Mouse (Mus musculus) MEL (cell line): ENCODE data around the gene Cdpf1. TPM values are rescaled to one million over a fixed set of nuclear protein-coding genes. Genes with fewer than 3 reads are reported as not detected.

ENCODE experiments used
- DNase-seq: peaks from one replicate; pipeline ENCODE4 v3.0.0; 2011; ENCODE audit warnings: low read depth, low spot score
- H3K27ac ChIP-seq: 2 replicates; pipeline ENCODE4 v1.5.1; 2012; ENCODE audit warnings: low read depth, mild to moderate bottlenecking, control low read depth, low read length, moderate library complexity; ENCODE audit not compliant: control insufficient read depth
- H3K27me3 ChIP-seq, 2 experiments: fragments of 150-350 bp in 1 of 2; sonication (generic) in 1 of 2; 2 replicates each; pipeline ENCODE4 v1.6.1; 2012; ENCODE audit warnings: low read length in 2 of 2, mild to moderate bottlenecking in 2 of 2, improper control_type of control experiment in 1 of 2, moderate library complexity in 1 of 2; ENCODE audit not compliant: insufficient read depth in 2 of 2, control insufficient read depth in 1 of 2
- H3K36me3 ChIP-seq, 2 experiments: 2 replicates each; pipeline ENCODE4 v1.6.1; 2012 to 2014; ENCODE audit warnings: low read length in 2 of 2, improper control_type of control experiment in 1 of 2, inconsistent platforms in 1 of 2, mild to moderate bottlenecking in 1 of 2; ENCODE audit not compliant: insufficient read depth in 2 of 2, control insufficient read depth in 1 of 2
- H3K4me1 ChIP-seq, 2 experiments: fragments of 150-350 bp in 1 of 2; sonication (generic) in 1 of 2; 2 replicates each; pipeline ENCODE4 v1.6.1; 2012; ENCODE audit warnings: low read length in 2 of 2, improper control_type of control experiment in 1 of 2, mild to moderate bottlenecking in 1 of 2; ENCODE audit not compliant: insufficient read depth in 2 of 2, control insufficient read depth in 1 of 2
- H3K4me3 ChIP-seq, 2 experiments: fragments of 150-350 bp in 1 of 2; sonication (generic) in 1 of 2; 2 replicates each; pipeline ENCODE4 v1.5.1; 2012; ENCODE audit warnings: low read depth in 2 of 2, low read length in 2 of 2, mild to moderate bottlenecking in 2 of 2, moderate library complexity in 2 of 2, control low read depth in 1 of 2, improper control_type of control experiment in 1 of 2; ENCODE audit not compliant: control insufficient read depth in 1 of 2, insufficient read depth in 1 of 2
- H3K79me2 ChIP-seq: 2 replicates; pipeline ENCODE4 v1.6.1; 2012; ENCODE audit warnings: mild to moderate bottlenecking, low read length, moderate library complexity; ENCODE audit not compliant: control insufficient read depth, poor library complexity, insufficient read depth
- H3K9ac ChIP-seq: 2 replicates; pipeline ENCODE4 v1.6.1; 2012; ENCODE audit warnings: low read depth, mild to moderate bottlenecking, control low read depth, low read length, moderate library complexity; ENCODE audit not compliant: control insufficient read depth, poor library complexity, severe bottlenecking
- H3K9me3 ChIP-seq: fragments of 150-350 bp; sonication (generic); replicated peaks from 2 replicates; pipeline ENCODE4 v1.6.1; 2012; ENCODE audit warnings: mild to moderate bottlenecking, low read length, improper control_type of control experiment, moderate library complexity; ENCODE audit not compliant: insufficient read depth
- BHLHE40 ChIP-seq: IDR thresholded peaks from 2 replicates; pipeline ENCODE4 v1.6.1; 2012; ENCODE audit warnings: low read depth, mild to moderate bottlenecking, inconsistent platforms, low read length, improper control_type of control experiment, borderline replicate concordance
- CHD1 ChIP-seq: IDR thresholded peaks from 2 replicates; pipeline ENCODE4 v1.6.1; 2012; ENCODE audit warnings: low read depth, mild to moderate bottlenecking, inconsistent platforms, low read length, improper control_type of control experiment
- CHD2 ChIP-seq: IDR thresholded peaks from 2 replicates; pipeline ENCODE4 v1.6.1; 2011; ENCODE audit warnings: low read length, improper control_type of control experiment
- E2F4 ChIP-seq: IDR thresholded peaks from 2 replicates; pipeline ENCODE4 v1.6.1; 2011; ENCODE audit warnings: low read depth, low read length, improper control_type of control experiment, borderline replicate concordance
- ELF1 ChIP-seq: IDR thresholded peaks from 2 replicates; pipeline ENCODE4 v1.6.1; 2014; ENCODE audit warnings: low read depth, mild to moderate bottlenecking, inconsistent platforms, low read length, improper control_type of control experiment, moderate library complexity
- ETS1 ChIP-seq: IDR thresholded peaks from 2 replicates; pipeline ENCODE4 v1.6.1; 2012; ENCODE audit warnings: low read depth, mild to moderate bottlenecking, inconsistent platforms, low read length, improper control_type of control experiment, moderate library complexity
- GABPA ChIP-seq: IDR thresholded peaks from 2 replicates; pipeline ENCODE4 v1.6.1; 2012; ENCODE audit warnings: low read depth, mild to moderate bottlenecking, inconsistent platforms, low read length, improper control_type of control experiment, moderate library complexity
- GATA1 ChIP-seq: IDR thresholded peaks from 2 replicates; pipeline ENCODE4 v1.6.1; 2011; ENCODE audit warnings: low read depth, low read length, improper control_type of control experiment
- HCFC1 ChIP-seq: IDR thresholded peaks from 2 replicates; pipeline ENCODE4 v1.6.1; 2012; ENCODE audit warnings: low read depth, mild to moderate bottlenecking, inconsistent platforms, low read length, improper control_type of control experiment, moderate library complexity
- JUND ChIP-seq: IDR thresholded peaks from 2 replicates; pipeline ENCODE4 v1.6.1; 2011; ENCODE audit warnings: low read depth, mild to moderate bottlenecking, improper control_type of control experiment, low read length
- KAT2A ChIP-seq: conservative IDR thresholded peaks from 2 replicates; pipeline ENCODE4 v1.6.1; 2012; ENCODE audit warnings: low read depth, low read length, improper control_type of control experiment, inconsistent platforms
- MAFK ChIP-seq: IDR thresholded peaks from 2 replicates; pipeline ENCODE4 v1.6.1; 2011; ENCODE audit warnings: low read depth, mild to moderate bottlenecking, low read length, improper control_type of control experiment, borderline replicate concordance
- MAX ChIP-seq: IDR thresholded peaks from 2 replicates; pipeline ENCODE4 v1.6.1; 2011; ENCODE audit warnings: low read length, improper control_type of control experiment
- MAZ ChIP-seq: IDR thresholded peaks from 2 replicates; pipeline ENCODE4 v1.6.1; 2012; ENCODE audit warnings: low read depth, mild to moderate bottlenecking, inconsistent platforms, low read length, improper control_type of control experiment
- MEF2A ChIP-seq: IDR thresholded peaks from 2 replicates; pipeline ENCODE4 v1.6.1; 2014; ENCODE audit warnings: low read depth, mild to moderate bottlenecking, inconsistent platforms, low read length, improper control_type of control experiment; ENCODE audit not compliant: poor library complexity, insufficient replicate concordance, severe bottlenecking; ENCODE audit errors: extremely low read depth
- MXI1 ChIP-seq: IDR thresholded peaks from 2 replicates; pipeline ENCODE4 v1.6.1; 2011; ENCODE audit warnings: mild to moderate bottlenecking, low read depth, low read length, improper control_type of control experiment
- MYC ChIP-seq: IDR thresholded peaks from 2 replicates; pipeline ENCODE4 v1.6.1; 2011; ENCODE audit warnings: low read depth, mild to moderate bottlenecking, low read length, improper control_type of control experiment, moderate library complexity
- NELFE ChIP-seq: IDR thresholded peaks from 2 replicates; pipeline ENCODE4 v1.6.1; 2011; ENCODE audit warnings: low read depth, low read length, improper control_type of control experiment
- NRF1 ChIP-seq: IDR thresholded peaks from 2 replicates; pipeline ENCODE4 v1.6.1; 2014; ENCODE audit warnings: low read depth, mild to moderate bottlenecking, inconsistent platforms, low read length, improper control_type of control experiment, moderate library complexity; ENCODE audit not compliant: poor library complexity, insufficient read depth, severe bottlenecking
- POLR2A ChIP-seq, 2 experiments: IDR thresholded peaks; 2 replicates each; pipeline ENCODE4 v1.6.1; 2011 to 2012; ENCODE audit warnings: low read length in 2 of 2, mild to moderate bottlenecking in 2 of 2, control low read depth in 1 of 2, improper control_type of control experiment in 1 of 2, low read depth in 1 of 2, moderate library complexity in 1 of 2; ENCODE audit not compliant: control insufficient read depth in 1 of 2, insufficient read depth in 1 of 2, poor library complexity in 1 of 2
- POLR2AphosphoS2 ChIP-seq: IDR thresholded peaks from 2 replicates; pipeline ENCODE4 v1.6.1; 2011; ENCODE audit warnings: low read length, improper control_type of control experiment
- RCOR1 ChIP-seq: IDR thresholded peaks from 2 replicates; pipeline ENCODE4 v1.6.1; 2012; ENCODE audit warnings: low read depth, mild to moderate bottlenecking, inconsistent platforms, low read length, improper control_type of control experiment
- SIN3A ChIP-seq: IDR thresholded peaks from 2 replicates; pipeline ENCODE4 v1.6.1; 2012; ENCODE audit warnings: low read length, improper control_type of control experiment, inconsistent platforms
- TAL1 ChIP-seq: IDR thresholded peaks from 2 replicates; pipeline ENCODE4 v1.6.1; 2012; ENCODE audit warnings: mild to moderate bottlenecking, inconsistent platforms, low read length, moderate library complexity, mixed read lengths
- TBP ChIP-seq: IDR thresholded peaks from 2 replicates; pipeline ENCODE4 v1.8.0; 2011; ENCODE audit warnings: low read depth, low read length, improper control_type of control experiment
- TCF12 ChIP-seq: IDR thresholded peaks from 2 replicates; pipeline ENCODE4 v1.6.1; 2014; ENCODE audit warnings: low read depth, mild to moderate bottlenecking, inconsistent platforms, low read length, improper control_type of control experiment, moderate library complexity
- UBTF ChIP-seq: IDR thresholded peaks from 2 replicates; pipeline ENCODE4 v1.6.1; 2012; ENCODE audit warnings: low read depth, mild to moderate bottlenecking, inconsistent platforms, low read length, improper control_type of control experiment, moderate library complexity, borderline replicate concordance; ENCODE audit not compliant: insufficient read depth
- USF1 ChIP-seq: IDR thresholded peaks from 2 replicates; pipeline ENCODE4 v1.6.1; 2014; ENCODE audit warnings: low read depth, mild to moderate bottlenecking, inconsistent platforms, low read length, improper control_type of control experiment, moderate library complexity
- USF2 ChIP-seq, 2 experiments: IDR thresholded peaks; 2 replicates each; pipeline ENCODE4 v1.6.1; 2011 to 2012; ENCODE audit warnings: improper control_type of control experiment in 2 of 2, low read length in 2 of 2, borderline replicate concordance in 1 of 2, inconsistent platforms in 1 of 2, low read depth in 1 of 2, mild to moderate bottlenecking in 1 of 2; ENCODE audit not compliant: insufficient read depth in 1 of 2
- ZKSCAN1 ChIP-seq: IDR thresholded peaks from 2 replicates; pipeline ENCODE4 v1.6.1; 2012; ENCODE audit warnings: low read depth, mild to moderate bottlenecking, inconsistent platforms, low read length, improper control_type of control experiment, moderate library complexity
- ZMIZ1 ChIP-seq: IDR thresholded peaks from 2 replicates; pipeline ENCODE4 v1.6.1; 2012; ENCODE audit warnings: low read depth, mild to moderate bottlenecking, inconsistent platforms, low read length, improper control_type of control experiment, moderate library complexity
- ZNF384 ChIP-seq: IDR thresholded peaks from 2 replicates; pipeline ENCODE4 v1.6.1; 2012; ENCODE audit warnings: low read depth, mild to moderate bottlenecking, inconsistent platforms, low read length, improper control_type of control experiment
- polyA plus RNA-seq, 2 experiments: library from polyadenylated mRNA; stranded (reverse) in 1 of 2; unstranded in 1 of 2; fragments of >175 nt in 1 of 2; fragments of >200 nt in 1 of 2; gene quantifications; 2 replicates each; pipeline versions ENCODE4 v1.2.1 to v1.2.4; 2012; ENCODE audit warnings: low replicate concordance in 2 of 2, low read depth in 1 of 2; ENCODE audit not compliant: insufficient read length in 2 of 2, insufficient read depth in 1 of 2, missing spikeins in 1 of 2
- total RNA-seq: library from RNA; depleted of rRNA; stranded (reverse); fragments of 300-350 nt; gene quantifications from 2 replicates; pipeline ENCODE4 v1.2.3, GENCODE M21; 2012

The Cdpf1 gene
- total and polyA plus RNA-seq, 3 experiments, result 30.5 to 44.0 TPM; not detected in 1

DNA sequence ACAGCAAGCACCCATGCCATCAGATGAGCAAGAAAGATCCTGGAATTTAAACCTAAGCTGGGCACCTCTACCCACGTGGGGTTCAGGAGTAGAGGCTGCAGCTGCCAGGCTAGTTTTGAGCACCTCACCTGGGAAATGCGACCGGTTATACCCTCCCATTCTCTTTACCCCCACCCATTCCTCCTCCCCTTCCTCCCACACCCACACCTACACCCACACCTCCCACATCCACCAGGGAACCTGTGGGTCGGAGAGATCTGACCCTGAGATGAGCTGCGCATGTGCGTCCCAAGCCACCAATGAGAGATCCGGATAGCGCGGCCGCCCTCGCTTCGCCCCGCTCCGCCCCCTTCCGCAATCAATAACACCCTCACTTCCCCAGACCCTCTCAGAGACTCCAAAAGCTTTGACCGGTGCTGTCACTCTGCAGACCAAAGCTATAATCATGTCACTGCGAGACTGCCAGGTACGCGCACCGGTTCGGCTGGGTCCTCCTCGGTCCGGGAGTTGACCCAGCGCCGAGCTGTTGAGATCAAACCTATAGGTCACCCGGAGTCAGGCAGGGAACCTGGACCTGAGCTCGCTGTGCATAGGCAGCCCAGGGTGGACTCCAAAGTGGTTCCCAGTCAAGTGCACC is 20.6 kb upstream of the Cdpf1 start, which contains the start of gene Ttc38:
Gene Ttc38 (plus strand): TSS at position 353 of the 637 bp plus-strand sequence.
- TF ChIP-seq CHD2 (no peak), UBTF (no peak), TBP (peak; percentile 85), NELFE (peak; percentile 76), MAZ (peak; percentile 51; the same call in 1 of the 2 replicates), ZNF384 (no peak), MXI1 (peak; percentile 85), ELF1 (peak; percentile 87), TCF12 (peak; percentile 70), MAX (peak; percentile 75), KAT2A (no peak), GATA1 (no peak), E2F4 (no peak), RCOR1 (no peak), SIN3A (peak; percentile 81), MYC (peak; percentile 75; the same call in 1 of the 2 replicates), ZKSCAN1 (no peak), HCFC1 (peak; percentile 69), ZMIZ1 (peak; percentile 86), BHLHE40 (no peak), MEF2A (no peak), JUND (no peak), POLR2A (IDR thresholded peaks at IDR 0.05; ENCODE audit: control insufficient read depth in 1 of 2, insufficient read depth in 1 of 2, low read depth in 1 of 2, low read length in 2 of 2, poor library complexity in 1 of 2) (peak; percentile 65 to 85; a peak in 2 of 4 replicates), POLR2AphosphoS2 (peak; percentile 68; the same call in 1 of the 2 replicates), GABPA (no peak), NRF1 (peak; percentile 96), USF1 (0 out of 2 replicates have a peak, but pooled peaks have one; percentile 29), MAFK (no peak), ETS1 (no peak), CHD1 (no peak), USF2 (IDR thresholded peaks at IDR 0.05; ENCODE audit: borderline replicate concordance in 1 of 2, insufficient read depth in 1 of 2, low read depth in 1 of 2, low read length in 2 of 2) (no peak), TAL1 (no peak)
- TF ChIP-seq, all 39 proteins: peak for 15
- H3K79me2 ChIP-seq, result no peaks in the 10 kb centered on the region
- H3K9me3 ChIP-seq, result no peaks in the 10 kb centered on the region
- peaks cover 0 to 10% of the 10 kb centered on the region in 2 experiments; a peak in 3 of 4 replicates for H3K4me1 ChIP-seq
- peak within 1 kb of the TSS; percentile 67 for H3K9ac ChIP-seq
- H3K27ac ChIP-seq, result no peak within 1 kb of the TSS
- peak; percentile 88 for DNase-seq
- peak within 1 kb of the TSS; percentile 73 to 96 for H3K4me3 ChIP-seq
- no peaks in the 10 kb centered on the region for H3K36me3 ChIP-seq
- no peaks in the 10 kb centered on the region for H3K27me3 ChIP-seq
